Mouse (Mus musculus): Measurements from ENCODE around the gene Gfm1.

Gene Gfm1

GRCm38 (mm10) chr3:67497998-67498397 lies 68.1 kb downstream of the Gfm1 start:
- DNase-seq = no peak

- DNase-seq = no peak
Measured at GRCm38 (mm10) chr3:67498773-67499405, 69.0 kb downstream of the Gfm1 start.

GRCm38 (mm10) chr3:67499406-67499791 lies 69.5 kb downstream of the Gfm1 start:
- no peak for DNase-seq

- no peak for DNase-seq
Measured at GRCm38 (mm10) chr3:67503878-67504277, 74.0 kb downstream of the Gfm1 start.

GRCm38 (mm10) chr3:67505286-67505685 lies 75.4 kb downstream of the Gfm1 start:
- no peak for DNase-seq

GRCm38 (mm10) chr3:67508216-67508892 lies 78.5 kb downstream of the Gfm1 start:
- DNase-seq = no peak

- DNase-seq = peak; percentile 84
Measured at GRCm38 (mm10) chr3:67512807-67513206, 82.9 kb downstream of the Gfm1 start.

GRCm38 (mm10) chr3:67514801-67515273 lies 84.9 kb downstream of the Gfm1 start:
- DNase-seq = peak; percentile 19

GRCm38 (mm10) chr3:67515274-67515801 lies 85.4 kb downstream of the Gfm1 start, which contains the start of gene Rarres1:
Rarres1 (minus strand) TSS chr3:67515523.
- DNase-seq = peak; percentile 55

GRCm38 (mm10) chr3:67520568-67521143 lies 90.8 kb downstream of the Gfm1 start:
- no peak for DNase-seq

- no peak for DNase-seq
Measured at GRCm38 (mm10) chr3:67522709-67523108, 92.8 kb downstream of the Gfm1 start.

GRCm38 (mm10) chr3:67524768-67525167 lies 94.9 kb downstream of the Gfm1 start:
- DNase-seq = no peak
